Mouse (Mus musculus): ENCODE data around the gene Entpd8. TPM values are rescaled to one million over a fixed set of nuclear protein-coding genes. Genes with fewer than 3 reads are reported as not detected.

Entpd8 gene
- polyA plus RNA-seq (2014; fragmentation: Nextera tagmentation; extraction: Ambion mirVana) = not detected in 2 replicates

DNA sequence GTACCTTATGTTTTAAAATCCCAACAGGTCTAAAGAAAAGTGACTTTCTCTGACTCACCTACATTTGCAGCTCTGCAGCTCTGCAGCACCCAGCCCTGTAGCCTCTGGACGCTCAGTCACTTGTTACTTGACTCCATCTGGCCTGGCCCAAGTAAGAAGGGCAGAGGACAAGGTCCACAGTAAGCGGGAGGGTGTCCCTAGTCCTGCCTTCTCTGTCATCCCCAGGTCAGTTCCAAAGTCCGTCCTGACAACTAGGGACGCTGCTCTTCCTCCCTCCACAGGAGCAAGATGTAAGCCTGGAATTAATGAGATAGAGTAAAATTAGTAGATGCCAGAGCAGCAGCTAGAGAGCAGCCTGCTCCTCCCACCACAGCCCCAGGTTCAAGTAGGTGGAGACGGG, at the start of gene Entpd8:
Gene Entpd8 (plus strand): TSS at position 229 of the 400 bp plus-strand sequence.
- no peak for ATAC-seq (replicated peaks; ENCODE audit: low FRiP score)
- Histone ChIP-seq H3K27ac (ENCODE audit: low read depth, low read length) (no peak within 1 kb of the TSS), H3K9me3 (ENCODE audit: control insufficient read depth, low read length) (no peaks in the 10 kb centered on the region), H3K4me1 (replicated peaks; ENCODE audit: control insufficient read depth, insufficient read depth, low read length) (no peaks in the 10 kb centered on the region), H3K9ac (ENCODE audit: low read length) (no peak within 1 kb of the TSS), H3K4me3 (ENCODE audit: low read depth, low read length) (no peak within 1 kb of the TSS), H3K27me3 (ENCODE audit: control insufficient read depth, insufficient read depth, low read length) (no peaks in the 10 kb centered on the region), H3K4me2 (ENCODE audit: low read depth, low read length, severe bottlenecking) (no peak within 1 kb of the TSS), H3K36me3 (ENCODE audit: control insufficient read depth, insufficient read depth, low read length) (no peaks in the 10 kb centered on the region)
- DNase-seq (ENCODE audit: low spot score) = no peak
- 65% methylated on average over 5 of the region's 5 CpGs for WGBS

DNA sequence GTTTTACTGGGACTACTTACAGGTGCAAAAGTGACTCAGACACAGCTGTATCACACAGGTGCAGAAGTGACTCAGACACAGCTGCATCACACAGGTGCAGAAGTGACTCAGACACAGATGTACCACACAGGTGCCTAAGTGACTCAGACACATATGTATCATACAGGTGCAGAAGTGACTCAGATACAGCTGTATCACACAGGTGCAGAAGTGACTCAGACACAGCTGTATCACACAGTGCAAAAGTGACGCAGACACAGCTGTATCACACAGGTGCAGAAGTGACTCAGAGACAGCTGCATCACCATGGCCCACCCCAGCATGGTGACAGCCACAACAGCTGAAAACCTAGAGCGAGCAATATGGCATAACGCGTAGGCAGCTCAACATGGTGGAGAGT, 45.1 kb upstream of the Entpd8 start:
- no peak overlapping the region for H3K4me2 ChIP-seq (ENCODE audit: low read depth, low read length, severe bottlenecking)

GRCm38 (mm10) chr2:25040089-25040488, 40.0 kb upstream of the Entpd8 start:
- 87% methylated on average over 5 of the region's 5 CpGs for WGBS
- H3K4me2 ChIP-seq (ENCODE audit: low read depth, low read length, severe bottlenecking) = no peak overlapping the region

More for the DNA sequence above, 45.1 kb upstream of the Entpd8 start:
- no peak for DNase-seq (ENCODE audit: low spot score)
- no peaks in the 10 kb centered on the region for H3K4me1 ChIP-seq (replicated peaks; ENCODE audit: control insufficient read depth, insufficient read depth, low read length)
- no peak overlapping the region for H3K27ac ChIP-seq (ENCODE audit: low read depth, low read length)
- H3K27me3 ChIP-seq (ENCODE audit: control insufficient read depth, insufficient read depth, low read length) = no peaks in the 10 kb centered on the region
- no peaks in the 10 kb centered on the region for H3K9me3 ChIP-seq (ENCODE audit: control insufficient read depth, low read length)
- H3K9ac ChIP-seq (ENCODE audit: low read length) = no peak overlapping the region
- H3K4me3 ChIP-seq (ENCODE audit: low read depth, low read length) = no peak overlapping the region
- 97% methylated on average over 4 of the region's 4 CpGs for WGBS
- ATAC-seq (replicated peaks; ENCODE audit: low FRiP score) = no peak
- H3K36me3 ChIP-seq (ENCODE audit: control insufficient read depth, insufficient read depth, low read length) = no peaks in the 10 kb centered on the region

DNA sequence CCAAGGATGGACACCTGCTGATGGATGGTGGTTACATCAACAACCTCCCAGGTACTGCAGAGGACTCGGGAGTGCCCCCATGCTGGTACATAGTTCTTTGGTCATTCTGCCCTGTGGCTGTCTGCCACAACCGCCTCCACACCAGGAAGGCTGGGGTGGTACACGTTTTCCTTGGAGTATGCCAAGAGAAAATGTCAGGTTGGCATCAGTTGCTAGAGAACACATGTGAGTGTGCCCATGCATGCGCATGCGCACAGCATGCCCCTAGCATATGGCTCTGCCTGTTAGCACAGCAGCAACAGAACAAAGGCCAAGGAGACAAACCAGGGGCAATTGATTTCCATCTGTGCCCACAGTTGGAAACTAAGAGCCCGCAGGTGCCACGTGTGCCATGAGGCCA, 29.2 kb upstream of the Entpd8 start:
- WGBS = 92% methylated on average over 7 of the region's 7 CpGs
- ATAC-seq (replicated peaks; ENCODE audit: low FRiP score) (no peak), DNase-seq (ENCODE audit: low spot score) (no peak)

More at GRCm38 (mm10) chr2:25040089-25040488, 40.0 kb upstream of the Entpd8 start:
- H3K4me1 ChIP-seq (replicated peaks; ENCODE audit: control insufficient read depth, insufficient read depth, low read length) = no peaks in the 10 kb centered on the region
- DNase-seq (ENCODE audit: low spot score) (no peak), ATAC-seq (replicated peaks; ENCODE audit: low FRiP score) (no peak)
- H3K27ac ChIP-seq (ENCODE audit: low read depth, low read length) = no peak overlapping the region
- no peaks in the 10 kb centered on the region for H3K36me3 ChIP-seq (ENCODE audit: control insufficient read depth, insufficient read depth, low read length)
- no peak overlapping the region for H3K9ac ChIP-seq (ENCODE audit: low read length)
- no peak overlapping the region for H3K4me3 ChIP-seq (ENCODE audit: low read depth, low read length)
- no peaks in the 10 kb centered on the region for H3K27me3 ChIP-seq (ENCODE audit: control insufficient read depth, insufficient read depth, low read length)
- no peaks in the 10 kb centered on the region for H3K9me3 ChIP-seq (ENCODE audit: control insufficient read depth, low read length)

GRCm38 (mm10) chr2:25051450-25051849, 28.7 kb upstream of the Entpd8 start:
- no peak overlapping the region for H3K27ac ChIP-seq (ENCODE audit: low read depth, low read length)
- WGBS = 87% methylated on average over 8 of the region's 8 CpGs
- no peak for ATAC-seq (replicated peaks; ENCODE audit: low FRiP score)

More for the DNA sequence above, 29.2 kb upstream of the Entpd8 start:
- Histone ChIP-seq H3K36me3 (ENCODE audit: control insufficient read depth, insufficient read depth, low read length) (no peaks in the 10 kb centered on the region), H3K9me3 (ENCODE audit: control insufficient read depth, low read length) (no peaks in the 10 kb centered on the region), H3K4me2 (ENCODE audit: low read depth, low read length, severe bottlenecking) (no peak overlapping the region), H3K27ac (ENCODE audit: low read depth, low read length) (no peak overlapping the region), H3K4me3 (ENCODE audit: low read depth, low read length) (no peak overlapping the region), H3K4me1 (replicated peaks; ENCODE audit: control insufficient read depth, insufficient read depth, low read length) (peaks cover 7% of the 10 kb centered on the region), H3K27me3 (ENCODE audit: control insufficient read depth, insufficient read depth, low read length) (no peaks in the 10 kb centered on the region), H3K9ac (ENCODE audit: low read length) (no peak overlapping the region)

DNA sequence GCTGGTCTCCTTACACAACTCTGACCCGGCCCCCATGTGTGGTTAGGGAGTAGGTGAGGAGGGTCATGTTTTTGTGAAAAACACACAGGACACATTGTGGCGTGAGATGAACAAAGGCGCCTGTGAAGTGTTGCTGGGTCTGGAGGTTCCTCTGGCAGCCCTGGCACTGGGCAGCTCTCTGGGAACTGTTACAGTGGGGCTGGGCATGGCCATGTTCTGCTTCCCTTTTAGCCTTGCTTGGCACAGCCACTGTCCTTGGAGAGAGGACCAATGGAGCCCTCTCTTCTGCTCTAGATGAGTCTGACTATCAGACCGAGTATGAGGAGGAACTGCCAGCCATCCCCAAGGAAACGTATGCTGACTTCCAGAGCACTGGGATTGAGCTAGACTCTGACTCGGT, 27.0 kb upstream of the Entpd8 start:
- H3K36me3 ChIP-seq (ENCODE audit: control insufficient read depth, insufficient read depth, low read length) = no peaks in the 10 kb centered on the region
- H3K27me3 ChIP-seq (ENCODE audit: control insufficient read depth, insufficient read depth, low read length) = no peaks in the 10 kb centered on the region
- no peak overlapping the region for H3K4me2 ChIP-seq (ENCODE audit: low read depth, low read length, severe bottlenecking)
- H3K4me1 ChIP-seq (replicated peaks; ENCODE audit: control insufficient read depth, insufficient read depth, low read length) = peaks cover 7% of the 10 kb centered on the region
- no peak for DNase-seq (ENCODE audit: low spot score)
- no peak overlapping the region for H3K27ac ChIP-seq (ENCODE audit: low read depth, low read length)
- 93% methylated on average over 6 of the region's 6 CpGs for WGBS
- ATAC-seq (replicated peaks; ENCODE audit: low FRiP score) = no peak
- H3K9me3 ChIP-seq (ENCODE audit: control insufficient read depth, low read length) = no peaks in the 10 kb centered on the region
- no peak overlapping the region for H3K9ac ChIP-seq (ENCODE audit: low read length)
- no peak overlapping the region for H3K4me3 ChIP-seq (ENCODE audit: low read depth, low read length)

More at GRCm38 (mm10) chr2:25051450-25051849, 28.7 kb upstream of the Entpd8 start:
- H3K9me3 ChIP-seq (ENCODE audit: control insufficient read depth, low read length) = no peaks in the 10 kb centered on the region
- peaks cover 7% of the 10 kb centered on the region for H3K4me1 ChIP-seq (replicated peaks; ENCODE audit: control insufficient read depth, insufficient read depth, low read length)
- H3K27me3 ChIP-seq (ENCODE audit: control insufficient read depth, insufficient read depth, low read length) = no peaks in the 10 kb centered on the region
- H3K4me2 ChIP-seq (ENCODE audit: low read depth, low read length, severe bottlenecking) = no peak overlapping the region
- no peak overlapping the region for H3K9ac ChIP-seq (ENCODE audit: low read length)
- H3K36me3 ChIP-seq (ENCODE audit: control insufficient read depth, insufficient read depth, low read length) = no peaks in the 10 kb centered on the region
- H3K4me3 ChIP-seq (ENCODE audit: low read depth, low read length) = no peak overlapping the region
- DNase-seq (ENCODE audit: low spot score) = no peak

DNA sequence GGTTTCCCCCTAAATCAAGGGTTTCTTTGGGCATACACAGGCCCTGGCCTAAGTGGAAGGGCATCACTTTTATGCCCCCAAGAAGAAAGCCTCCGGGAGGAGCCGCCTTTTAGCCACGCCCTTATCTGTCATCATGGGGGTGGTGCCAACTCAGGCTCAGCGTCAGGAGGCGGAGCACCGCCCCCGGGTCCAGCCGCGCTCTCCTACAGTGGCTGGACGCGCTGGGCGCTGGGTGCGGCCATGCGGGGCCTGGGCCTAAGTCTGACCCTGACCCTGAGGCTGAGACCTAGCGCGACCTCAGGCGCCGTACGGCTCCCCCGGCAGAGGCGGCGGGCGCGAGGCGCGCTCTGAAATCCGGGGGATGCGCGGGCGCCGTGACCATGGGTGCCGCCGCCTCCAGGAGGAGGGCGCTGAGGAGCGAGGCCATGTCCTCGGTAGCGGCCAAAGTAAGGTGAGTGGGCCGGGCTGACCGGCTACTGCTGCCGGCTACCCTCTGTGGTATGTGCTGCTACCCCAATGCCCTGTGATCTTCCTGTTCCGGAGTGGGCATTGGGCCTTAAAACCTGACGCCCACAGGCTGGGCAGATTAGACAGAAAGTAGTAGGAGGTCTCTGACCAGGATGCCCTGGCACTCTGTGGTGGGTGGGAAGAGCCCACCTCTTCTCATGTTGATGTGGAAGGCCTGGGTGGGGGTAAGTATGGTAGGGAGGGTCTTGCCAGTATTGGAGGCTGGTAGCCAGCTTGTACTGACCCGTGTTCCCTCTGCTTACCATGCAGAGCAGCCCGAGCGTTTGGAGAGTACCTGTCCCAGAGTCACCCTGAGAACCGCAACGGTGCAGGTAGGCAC, 25.7 kb upstream of the Entpd8 start, which contains the start of gene Nsmf:
Gene Nsmf (plus strand): TSS at position 135 of the 847 bp plus-strand sequence.
- no peaks in the 10 kb centered on the region for H3K9me3 ChIP-seq (ENCODE audit: control insufficient read depth, low read length)
- DNase-seq (ENCODE audit: low spot score) = peak; percentile 90
- peak within 1 kb of the TSS; percentile 80 for H3K9ac ChIP-seq (ENCODE audit: low read length)
- ATAC-seq (replicated peaks; ENCODE audit: low FRiP score) = peak; percentile 94
- no peaks in the 10 kb centered on the region for H3K27me3 ChIP-seq (ENCODE audit: control insufficient read depth, insufficient read depth, low read length)
- H3K4me2 ChIP-seq (ENCODE audit: low read depth, low read length, severe bottlenecking) = peak within 1 kb of the TSS; percentile 85
- 6% methylated on average over 47 of the region's 47 CpGs for WGBS
- H3K36me3 ChIP-seq (ENCODE audit: control insufficient read depth, insufficient read depth, low read length) = no peaks in the 10 kb centered on the region
- H3K4me1 ChIP-seq (replicated peaks; ENCODE audit: control insufficient read depth, insufficient read depth, low read length) = peaks cover 7% of the 10 kb centered on the region
- H3K4me3 ChIP-seq (ENCODE audit: low read depth, low read length) = peak within 1 kb of the TSS; percentile 79
- H3K27ac ChIP-seq (ENCODE audit: low read depth, low read length) = no peak within 1 kb of the TSS

DNA sequence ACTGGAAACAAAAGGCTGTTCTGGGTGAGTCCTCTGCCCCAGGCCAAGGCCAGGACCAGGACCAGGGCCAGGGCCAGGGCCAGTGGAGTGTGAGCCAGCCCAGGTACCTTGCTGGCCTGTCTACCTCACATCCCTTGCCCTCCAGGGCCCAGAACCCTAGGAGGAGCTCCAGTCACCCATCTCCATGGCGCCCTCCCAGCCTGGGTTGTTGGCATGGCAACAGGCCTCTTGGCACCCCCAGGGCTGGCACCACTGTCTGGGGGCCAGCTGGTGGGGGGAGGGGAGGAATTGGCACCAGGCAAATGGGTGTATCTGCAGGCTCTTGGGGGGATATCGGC, 25.1 kb upstream of the Entpd8 start:
- no peaks in the 10 kb centered on the region for H3K9me3 ChIP-seq (ENCODE audit: control insufficient read depth, low read length)
- H3K27ac ChIP-seq (ENCODE audit: low read depth, low read length) = no peak overlapping the region
- H3K4me1 ChIP-seq (replicated peaks; ENCODE audit: control insufficient read depth, insufficient read depth, low read length) = peaks cover 7% of the 10 kb centered on the region
- H3K36me3 ChIP-seq (ENCODE audit: control insufficient read depth, insufficient read depth, low read length) = no peaks in the 10 kb centered on the region
- WGBS = 64% methylated on average over 2 of the region's 2 CpGs
- peak; percentile 25; the same call in 1 of the 2 replicates for ATAC-seq (replicated peaks; ENCODE audit: low FRiP score)
- peak; percentile 62 for DNase-seq (ENCODE audit: low spot score)
- H3K4me2 ChIP-seq (ENCODE audit: low read depth, low read length, severe bottlenecking) = peak overlapping the region; percentile 85
- H3K27me3 ChIP-seq (ENCODE audit: control insufficient read depth, insufficient read depth, low read length) = no peaks in the 10 kb centered on the region
- H3K9ac ChIP-seq (ENCODE audit: low read length) = peak overlapping the region; percentile 80
- H3K4me3 ChIP-seq (ENCODE audit: low read depth, low read length) = peak overlapping the region; percentile 79

Measured in forebrain, embryonic 11.5 days (tissue).